Mouse (Mus musculus) T-cell, adult 2 months (primary cell): ENCODE data around the gene Pcnx3.

ENCODE experiments used
- DNase-seq: peaks from one replicate; pipeline ENCODE4 v3.0.0; 2022; ENCODE audit warnings: low spot score

The Pcnx3 gene

DNA sequence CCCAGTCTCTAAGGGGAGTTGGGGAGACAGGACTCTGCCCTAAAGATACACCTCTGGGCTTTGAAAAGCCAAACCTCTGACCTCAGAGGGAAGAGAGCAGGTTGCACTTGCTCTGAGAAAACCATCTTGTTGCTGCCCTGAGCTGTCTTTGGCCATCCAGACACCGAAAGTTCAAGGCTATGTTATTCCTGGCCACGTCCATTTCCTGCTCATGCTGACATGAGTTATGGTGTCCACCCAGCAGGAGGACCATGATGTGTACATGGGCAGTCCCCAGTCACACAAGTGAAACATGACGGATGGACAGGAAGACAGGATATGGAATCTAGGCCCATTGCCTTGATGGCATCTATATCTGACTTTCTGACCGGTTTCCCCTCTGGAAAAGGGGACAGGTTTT lies 8.3 kb downstream of the Pcnx3 start:
- no peak for DNase-seq

GRCm38 (mm10) chr19:5668372-5668771 lies 20.3 kb downstream of the Pcnx3 start:
- no peak for DNase-seq

DNA sequence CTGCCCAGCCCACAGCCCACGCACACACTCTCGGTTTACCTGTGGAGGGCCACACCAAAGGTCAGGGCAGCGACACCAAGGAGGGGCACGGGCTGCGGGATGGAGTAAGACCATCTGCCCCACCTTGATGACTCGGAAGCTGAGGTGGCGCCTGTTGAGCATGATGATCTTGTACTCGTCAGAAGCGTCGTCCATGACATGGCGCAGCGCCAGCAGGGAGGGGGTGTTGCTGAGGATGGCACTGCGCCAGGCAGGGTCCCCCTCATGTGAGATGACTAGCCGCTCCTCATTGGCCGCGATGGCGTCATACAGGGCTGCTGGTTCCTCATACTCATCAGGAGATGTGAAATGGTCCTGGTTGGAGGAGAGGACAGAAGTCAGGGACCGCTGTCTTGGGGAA lies 22.3 kb downstream of the Pcnx3 start:
- no peak for DNase-seq

GRCm38 (mm10) chr19:5665465-5665864 lies 23.2 kb downstream of the Pcnx3 start:
- DNase-seq = no peak

DNA sequence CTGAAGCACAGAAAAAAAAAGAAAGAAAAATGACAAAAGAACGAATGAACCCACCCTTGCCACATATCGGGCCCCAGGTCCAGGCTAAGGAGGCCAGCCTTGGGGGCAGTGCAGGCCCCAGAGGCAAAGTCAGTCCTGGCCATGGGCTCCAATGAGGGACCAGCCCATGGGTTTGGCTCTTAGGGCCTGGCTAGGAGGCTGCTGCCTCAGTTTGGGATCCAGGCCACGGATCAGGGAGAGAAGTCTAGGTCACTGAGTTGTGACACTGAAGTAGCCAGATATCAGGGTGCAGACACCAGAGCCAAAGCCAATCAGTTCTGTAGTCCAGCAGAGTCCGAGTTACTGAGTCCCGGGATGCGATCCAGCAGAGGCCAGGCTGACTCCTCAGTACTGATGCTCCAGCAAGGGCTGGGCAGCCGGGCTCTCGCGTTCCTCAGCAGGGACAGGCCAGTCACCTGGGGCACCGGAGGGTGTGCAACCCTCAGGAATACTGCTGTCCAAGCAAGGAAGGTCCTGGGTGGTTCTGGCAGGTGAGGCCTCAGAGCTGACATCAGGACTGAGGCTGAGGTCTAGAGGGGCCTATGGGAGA lies 23.9 kb downstream of the Pcnx3 start:
- no peak for DNase-seq

GRCm38 (mm10) chr19:5662981-5663913 lies 25.5 kb downstream of the Pcnx3 start, which contains the start of gene Sipa1:
Gene Sipa1, minus strand, starts transcription at chr19:5663707.
- peak; percentile 91 for DNase-seq

DNA sequence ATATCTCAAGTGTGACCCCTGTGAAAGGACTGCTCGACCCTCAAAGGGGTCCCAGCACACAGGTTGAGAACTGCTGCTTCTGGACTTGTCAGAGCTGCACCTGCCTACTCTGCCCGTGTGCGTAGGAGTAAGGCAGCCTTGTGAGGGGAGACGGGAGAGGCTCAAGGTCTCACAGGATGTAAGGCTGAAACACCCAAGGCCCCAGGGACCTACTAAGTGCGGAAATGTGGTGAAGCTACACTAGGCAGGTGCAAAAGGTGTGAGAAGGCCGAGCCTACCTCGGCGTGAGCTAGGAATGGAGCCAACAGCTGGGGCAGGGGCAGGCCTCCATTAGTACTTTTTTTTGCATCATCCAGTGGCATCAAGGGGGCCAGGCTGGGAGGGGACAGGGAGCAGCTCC lies 26.4 kb downstream of the Pcnx3 start:
- DNase-seq = peak; percentile 61

DNA sequence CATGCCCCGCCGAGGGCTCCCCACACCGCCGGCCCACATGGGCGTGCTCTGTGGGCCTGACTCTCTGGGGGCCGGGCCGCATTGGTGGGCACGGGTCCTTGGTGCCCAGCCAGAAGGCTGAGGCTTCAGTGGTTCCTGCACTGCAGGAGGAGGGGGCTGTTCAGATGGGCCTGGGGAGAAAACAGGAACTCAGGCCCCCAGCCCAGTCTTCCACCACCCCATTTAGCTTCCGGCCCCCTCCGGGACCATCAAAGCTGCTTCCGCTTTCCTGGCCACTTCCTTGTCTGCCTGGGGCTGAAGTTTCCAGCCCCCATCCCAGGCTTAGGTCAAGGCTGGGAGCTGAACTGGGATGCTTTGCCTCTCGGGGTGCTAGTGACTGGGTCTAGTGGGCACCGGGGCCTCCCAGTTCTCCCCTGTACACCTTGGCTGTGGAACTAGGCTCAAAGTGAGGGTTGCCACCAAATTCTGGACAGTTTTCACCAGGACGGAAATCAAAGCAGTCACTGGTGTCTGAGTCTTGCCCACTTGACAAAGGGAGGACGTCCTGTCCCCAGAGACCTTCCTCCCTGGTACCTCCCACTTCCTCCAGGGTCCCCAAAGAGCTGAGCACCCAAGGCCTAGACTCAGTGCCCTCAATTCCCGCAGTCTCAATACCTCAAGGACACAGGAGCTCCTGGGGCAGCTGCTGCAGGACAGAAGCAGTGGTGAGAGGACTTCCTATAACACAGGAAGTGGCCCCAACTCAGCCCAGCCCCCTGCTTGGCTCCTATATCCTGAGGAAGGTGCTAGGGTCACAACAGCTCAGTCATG lies 27.6 kb downstream of the Pcnx3 start:
- peak; percentile 41 for DNase-seq

- DNase-seq = no peak
Measured at GRCm38 (mm10) chr19:5654720-5655298, 33.9 kb downstream of the Pcnx3 start.

- DNase-seq = no peak
Measured at GRCm38 (mm10) chr19:5653969-5654719, 34.6 kb downstream of the Pcnx3 start.

DNA sequence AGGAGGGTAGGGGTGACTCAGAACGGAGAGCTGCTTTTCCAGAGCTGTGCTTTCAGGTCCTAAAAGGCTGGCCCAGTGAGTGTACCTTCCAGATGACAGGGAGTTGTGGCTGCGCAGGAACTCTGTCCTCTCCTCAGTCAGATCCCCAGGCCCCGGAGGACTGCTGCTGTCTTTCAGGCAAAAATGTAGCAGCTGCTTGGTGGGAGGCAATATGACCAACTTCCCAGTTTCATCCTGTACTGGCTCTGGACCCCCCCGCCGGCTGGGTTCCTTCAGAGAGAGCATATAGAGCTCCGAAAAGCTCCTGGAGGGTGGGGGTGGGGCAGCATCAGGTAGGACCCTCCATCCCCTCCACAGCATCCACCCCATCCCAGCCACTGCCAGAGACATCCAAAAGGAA lies 36.1 kb downstream of the Pcnx3 start:
- no peak for DNase-seq

- DNase-seq = no peak
Measured at GRCm38 (mm10) chr19:5651502-5652274, 37.0 kb downstream of the Pcnx3 start.

GRCm38 (mm10) chr19:5649298-5649741 lies 39.4 kb downstream of the Pcnx3 start:
- no peak for DNase-seq

GRCm38 (mm10) chr19:5648401-5649297 lies 40.1 kb downstream of the Pcnx3 start:
- DNase-seq = peak; percentile 90

DNA sequence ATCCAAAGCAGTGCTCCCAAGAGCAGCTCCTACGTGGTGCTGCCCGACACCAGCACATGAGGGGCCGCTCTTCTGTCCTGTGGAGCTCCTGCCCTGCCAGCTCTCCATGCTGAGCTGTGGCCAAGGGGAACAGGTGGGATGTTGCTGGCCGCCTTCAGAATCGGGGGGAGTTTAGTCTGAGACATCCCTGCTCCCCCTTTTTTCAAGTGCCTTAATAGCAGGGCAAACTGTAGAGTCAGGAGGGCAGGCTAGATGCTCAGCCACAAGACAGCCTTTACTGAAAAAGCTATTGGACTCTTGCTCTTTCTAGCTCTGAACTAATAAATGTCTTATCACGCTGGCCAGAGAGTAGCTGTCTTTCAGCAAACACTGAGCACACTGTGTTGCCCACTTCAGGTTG lies 40.9 kb downstream of the Pcnx3 start:
- no peak for DNase-seq

DNA sequence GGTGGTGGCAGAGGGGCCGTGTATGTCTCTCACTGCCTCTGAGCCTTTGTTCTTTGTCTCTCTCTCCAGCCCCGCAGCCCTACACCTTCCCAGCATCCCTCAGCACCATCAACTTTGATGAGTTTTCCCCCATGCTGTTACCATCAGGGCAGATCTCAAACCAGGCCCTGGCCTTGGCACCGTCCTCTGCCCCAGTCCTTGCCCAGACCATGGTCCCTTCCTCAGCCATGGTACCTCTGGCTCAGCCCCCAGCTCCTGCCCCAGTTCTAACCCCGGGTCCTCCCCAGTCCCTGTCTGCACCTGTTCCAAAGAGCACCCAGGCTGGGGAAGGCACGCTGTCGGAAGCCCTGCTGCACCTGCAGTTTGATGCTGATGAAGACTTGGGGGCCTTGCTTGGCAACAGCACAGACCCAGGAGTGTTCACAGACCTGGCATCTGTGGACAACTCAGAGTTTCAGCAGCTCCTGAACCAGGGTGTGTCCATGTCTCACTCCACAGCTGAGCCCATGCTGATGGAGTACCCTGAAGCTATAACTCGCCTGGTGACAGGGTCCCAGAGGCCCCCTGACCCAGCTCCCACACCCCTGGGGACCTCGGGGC lies 41.9 kb downstream of the Pcnx3 start:
- no peak for DNase-seq

GRCm38 (mm10) chr19:5645280-5645679 lies 43.4 kb downstream of the Pcnx3 start:
- DNase-seq = no peak

DNA sequence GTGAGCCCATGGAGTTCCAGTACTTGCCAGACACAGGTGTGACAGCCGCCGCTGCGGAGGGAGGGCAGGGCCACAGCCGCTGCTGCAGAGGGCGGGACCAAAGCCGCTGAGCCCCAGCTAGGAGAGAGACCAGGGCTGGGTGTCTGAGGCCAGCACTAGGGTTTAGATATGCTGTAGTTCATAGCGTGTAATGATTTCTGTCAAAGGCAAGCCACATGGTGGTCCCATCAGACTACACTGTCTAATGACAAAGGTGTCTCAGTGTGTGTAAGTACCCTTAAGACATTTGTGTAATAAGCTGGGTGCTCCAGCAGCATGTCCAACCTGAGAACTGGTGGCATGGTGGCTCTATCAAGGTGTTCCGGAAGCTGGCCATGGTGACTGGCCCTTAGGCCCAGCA lies 47.1 kb downstream of the Pcnx3 start:
- no peak for DNase-seq

- no peak for DNase-seq
Measured at GRCm38 (mm10) chr19:5641021-5641420, 47.7 kb downstream of the Pcnx3 start.
